Mouse (Mus musculus) kidney, postnatal 14 days (tissue): ENCODE measurements around the gene Cadm4.

ENCODE experiments used
- DNase-seq: peaks from one replicate; pipeline ENCODE4 v3.0.0; 2022; ENCODE audit warnings: mixed read lengths

Gene Cadm4

DNA sequence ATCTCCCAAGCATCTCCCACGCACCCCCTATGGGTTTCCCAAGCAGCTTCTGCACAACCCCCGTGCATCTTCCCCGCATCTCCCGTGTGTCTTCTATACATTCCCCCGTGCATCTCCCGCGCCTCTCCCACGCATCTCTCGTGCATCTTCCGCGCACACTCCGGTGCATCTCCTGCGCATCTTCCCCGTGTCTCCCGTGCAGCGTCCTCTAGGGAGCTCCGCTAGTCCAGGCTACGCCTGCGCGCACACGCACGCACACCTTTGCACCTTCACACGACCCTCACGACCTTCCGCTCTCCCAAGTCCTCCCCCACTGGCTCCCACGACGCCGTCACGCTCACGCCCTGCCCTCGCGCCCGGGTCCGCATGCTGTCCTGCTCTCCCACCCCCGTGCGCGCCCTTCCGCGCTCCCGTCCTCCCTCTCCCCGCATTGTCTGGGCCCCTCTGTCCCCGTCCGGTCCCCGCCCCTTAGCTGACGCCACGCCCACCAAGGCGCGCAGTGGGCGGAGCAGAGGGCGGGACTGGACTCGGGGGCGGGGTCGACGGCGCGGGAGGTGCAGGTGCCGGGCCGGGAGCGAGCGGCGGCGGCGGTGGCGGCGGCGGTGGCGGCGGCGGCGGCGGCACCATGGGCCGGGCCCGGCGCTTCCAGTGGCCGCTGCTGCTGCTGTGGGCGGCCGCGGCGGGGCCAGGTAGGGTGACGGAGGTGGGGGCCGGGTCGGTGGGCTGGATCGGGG lies at the start of gene Cadm4:
Gene Cadm4 (plus strand): TSS at position 550 of the 734 bp plus-strand sequence.
- DNase-seq = peak; percentile 91

DNA sequence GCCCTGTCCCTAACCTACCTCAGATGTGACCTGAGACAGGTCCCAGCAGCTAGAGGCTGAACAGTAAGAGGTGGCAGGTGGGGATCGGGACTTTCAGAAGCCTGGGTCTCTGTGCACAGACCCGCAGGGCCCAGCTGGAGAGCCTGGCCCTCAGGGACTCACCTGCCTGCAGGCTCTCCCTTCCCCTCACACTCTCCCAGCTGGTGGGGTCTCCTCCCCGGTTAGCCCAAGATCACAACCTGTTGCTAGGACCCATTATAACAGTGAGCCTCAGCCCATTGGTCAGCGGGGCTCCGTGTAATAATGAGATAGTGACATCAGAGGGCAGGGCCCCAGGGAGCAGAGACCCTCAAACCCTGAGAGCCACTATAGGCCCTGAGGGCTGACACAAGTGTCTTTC lies 46.5 kb upstream of the Cadm4 start:
- DNase-seq = no peak

DNA sequence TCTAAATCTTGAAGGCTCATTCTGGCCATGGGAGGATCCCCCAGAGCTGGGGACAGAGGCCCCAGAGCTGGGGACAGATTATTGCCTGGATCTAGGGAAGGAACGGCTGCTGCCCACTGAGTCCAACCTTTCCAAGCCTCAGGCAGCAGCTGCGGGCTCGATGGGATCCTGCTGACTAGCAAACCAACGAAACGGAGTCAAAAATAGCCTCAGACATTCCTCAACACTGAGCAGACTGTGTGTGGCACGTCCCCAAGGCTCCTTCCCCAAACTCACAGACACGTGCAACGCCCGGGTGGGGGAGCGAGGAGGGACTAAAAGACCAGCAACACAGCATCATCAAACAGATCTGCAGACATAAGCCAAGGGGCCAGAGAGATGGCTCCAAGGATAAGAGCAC lies 43.8 kb upstream of the Cadm4 start:
- DNase-seq = no peak

DNA sequence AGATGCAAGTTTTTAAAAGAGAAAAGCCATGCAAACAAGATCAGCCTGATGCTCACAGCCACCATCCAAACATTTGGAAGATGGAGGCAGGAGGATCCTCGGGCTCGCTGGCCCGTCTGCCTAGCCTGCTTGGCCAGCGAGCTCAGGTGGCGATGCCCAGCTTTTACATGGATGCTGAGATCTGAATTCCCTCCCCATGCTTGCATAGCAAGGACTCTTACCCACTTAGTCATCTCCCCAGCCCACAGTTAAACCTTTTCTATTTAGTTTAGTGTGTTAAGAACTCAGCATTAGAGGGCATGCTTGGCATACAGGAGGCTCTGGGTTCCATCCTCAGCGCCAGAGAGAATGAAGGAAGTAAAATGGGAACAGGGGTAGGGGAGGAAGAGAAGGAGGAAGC lies 42.6 kb upstream of the Cadm4 start:
- no peak for DNase-seq

DNA sequence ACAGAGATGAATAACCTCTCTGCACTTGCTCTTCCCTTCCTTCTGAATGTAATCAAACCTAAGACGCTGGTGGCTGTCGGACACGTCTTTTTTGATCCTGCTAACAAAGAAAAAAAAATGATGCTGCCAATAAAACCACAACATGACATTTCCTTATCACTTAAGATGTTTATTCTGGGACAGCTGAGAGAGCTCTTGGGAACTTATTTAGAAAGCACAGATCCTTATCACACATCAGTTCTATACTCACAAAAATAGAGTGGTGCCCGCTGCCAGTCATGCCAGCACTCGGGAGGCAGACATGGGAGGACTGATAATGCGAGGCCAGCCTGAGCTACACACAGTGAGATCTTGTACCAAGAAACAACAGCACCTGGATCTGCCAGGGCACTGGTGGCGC lies 41.9 kb upstream of the Cadm4 start:
- no peak for DNase-seq

DNA sequence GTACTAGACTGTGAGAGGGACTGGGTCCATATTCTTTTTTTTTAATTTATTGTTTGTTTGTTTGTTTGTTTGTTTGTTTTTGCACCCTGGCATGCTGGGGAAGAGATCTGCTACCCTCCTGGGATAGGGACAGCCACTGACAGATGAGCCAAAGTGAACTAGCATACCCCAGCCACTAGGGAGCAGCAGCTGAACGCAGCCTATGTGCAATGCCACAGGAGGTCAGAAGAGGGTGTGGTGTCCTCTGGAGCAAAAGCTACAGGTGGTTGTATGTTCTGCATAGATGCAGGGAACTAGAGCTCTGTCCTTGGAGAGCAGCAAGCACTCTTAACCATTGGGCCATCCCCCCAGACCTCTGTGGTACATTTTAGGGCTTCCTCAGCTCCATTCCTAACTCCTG lies 40.0 kb upstream of the Cadm4 start:
- DNase-seq = peak; percentile 73

DNA sequence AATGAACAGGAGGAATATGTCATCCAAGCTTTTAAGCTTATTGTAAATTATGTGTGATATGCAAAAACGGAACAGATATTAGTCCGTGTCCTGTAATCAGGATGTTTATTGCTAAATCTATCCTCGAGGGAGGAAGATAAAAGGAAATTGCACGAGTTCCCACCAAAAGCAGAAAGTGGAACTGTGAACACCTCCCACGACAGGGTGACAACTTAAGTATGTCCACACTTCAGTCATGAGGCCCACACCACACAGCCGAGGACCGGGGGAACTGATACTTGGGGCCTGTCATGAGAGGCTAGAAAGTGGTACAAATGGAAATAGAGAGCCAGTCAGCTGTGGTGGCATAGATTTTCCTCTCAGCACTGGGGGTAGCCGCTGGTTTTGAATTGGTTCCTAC lies 39.5 kb upstream of the Cadm4 start:
- DNase-seq = no peak

DNA sequence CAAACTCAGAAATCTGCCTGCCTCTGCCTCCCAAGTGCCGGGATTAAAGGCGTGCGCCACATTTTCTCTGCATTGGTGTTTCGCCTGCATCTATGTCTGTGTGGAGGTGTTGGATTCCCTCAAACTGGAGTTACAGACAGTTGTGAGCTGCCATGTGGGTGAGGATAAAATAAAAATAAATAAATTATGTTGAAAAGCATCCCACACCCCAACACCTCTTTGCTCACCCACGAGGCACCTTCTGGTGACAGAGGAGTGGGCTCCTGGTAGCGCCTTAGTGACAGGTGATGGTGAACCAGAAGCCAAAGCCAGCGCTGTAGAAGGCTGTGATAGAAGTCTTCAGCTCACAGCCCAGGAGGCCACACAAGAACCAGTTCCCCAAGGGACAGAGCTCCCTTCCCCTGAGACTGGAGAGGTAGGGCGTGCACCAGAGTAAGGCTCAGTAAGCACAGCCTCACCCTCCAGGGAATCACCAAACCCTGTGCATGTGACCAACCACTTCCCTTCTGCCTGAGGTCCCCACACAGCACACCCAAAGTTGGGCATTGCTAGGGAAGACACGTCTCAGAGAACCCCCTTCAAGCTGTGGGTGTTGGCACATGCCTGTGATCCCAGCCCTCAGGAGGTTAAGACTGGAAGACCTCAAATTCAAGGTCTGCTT lies 36.4 kb upstream of the Cadm4 start:
- DNase-seq = no peak

DNA sequence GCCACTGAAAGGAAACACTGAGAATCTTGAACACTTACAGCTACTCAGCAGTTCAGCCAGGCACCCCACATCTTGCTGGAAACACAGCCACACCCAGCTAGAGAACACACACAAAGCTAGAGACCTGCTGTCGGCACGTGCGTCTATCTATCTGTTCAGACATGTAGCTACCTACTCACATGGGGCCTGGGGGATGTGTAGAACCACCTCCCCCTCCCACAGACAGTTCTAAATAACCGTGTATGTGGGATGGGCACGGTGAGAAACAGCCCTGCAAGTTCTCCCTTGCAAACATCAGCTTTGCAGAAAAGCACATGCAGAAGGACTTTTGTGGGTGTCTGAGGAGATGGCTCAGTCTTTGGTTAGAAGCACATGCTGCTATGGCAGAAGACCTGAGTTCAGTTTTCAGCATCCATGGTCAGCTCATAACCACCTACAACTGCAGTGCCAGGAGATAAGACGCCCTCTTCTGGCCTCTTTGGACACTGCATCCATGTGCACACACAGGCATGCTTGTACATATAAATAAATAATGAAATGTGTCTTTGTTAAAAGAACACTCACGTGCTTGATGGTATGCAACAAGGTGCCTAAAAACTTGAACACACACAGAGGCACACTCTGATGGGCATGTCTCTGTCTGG lies 35.0 kb upstream of the Cadm4 start:
- DNase-seq = no peak

DNA sequence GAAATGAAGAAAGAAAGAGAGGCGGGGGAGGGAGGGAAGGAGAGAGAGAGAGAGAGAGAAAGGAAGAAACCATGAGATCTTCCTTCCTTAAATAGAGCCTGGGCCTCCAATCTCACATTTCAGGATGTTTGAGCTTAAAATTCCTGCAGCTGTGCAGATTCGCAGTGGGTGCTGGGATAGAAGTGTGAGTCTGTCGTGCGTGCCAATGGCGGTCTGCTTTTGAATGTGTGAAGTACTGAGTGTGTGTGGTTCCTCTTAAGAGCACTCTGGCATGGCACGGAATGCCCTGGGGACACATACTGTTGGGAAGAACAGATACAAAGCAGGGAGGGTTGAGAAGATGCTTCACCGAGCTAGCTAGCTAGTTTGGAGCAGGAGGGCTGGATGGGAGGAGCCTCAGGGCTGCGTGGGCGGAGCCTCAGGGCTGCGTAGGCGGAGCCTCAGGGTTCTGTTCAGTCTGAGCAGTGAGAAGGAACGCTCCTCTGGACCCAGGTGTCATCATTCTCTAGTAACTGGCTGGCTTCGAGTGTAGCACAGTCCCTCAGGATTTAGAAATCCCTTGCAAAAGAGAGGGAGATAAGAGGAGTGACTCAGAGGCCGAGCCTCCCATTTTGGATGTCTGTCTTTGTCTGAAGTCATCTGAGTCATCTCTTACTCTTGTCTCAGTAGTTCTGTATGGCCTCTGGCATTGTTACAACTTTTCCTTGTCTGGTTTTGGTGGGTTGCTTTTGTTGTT lies 32.9 kb upstream of the Cadm4 start:
- DNase-seq = no peak

DNA sequence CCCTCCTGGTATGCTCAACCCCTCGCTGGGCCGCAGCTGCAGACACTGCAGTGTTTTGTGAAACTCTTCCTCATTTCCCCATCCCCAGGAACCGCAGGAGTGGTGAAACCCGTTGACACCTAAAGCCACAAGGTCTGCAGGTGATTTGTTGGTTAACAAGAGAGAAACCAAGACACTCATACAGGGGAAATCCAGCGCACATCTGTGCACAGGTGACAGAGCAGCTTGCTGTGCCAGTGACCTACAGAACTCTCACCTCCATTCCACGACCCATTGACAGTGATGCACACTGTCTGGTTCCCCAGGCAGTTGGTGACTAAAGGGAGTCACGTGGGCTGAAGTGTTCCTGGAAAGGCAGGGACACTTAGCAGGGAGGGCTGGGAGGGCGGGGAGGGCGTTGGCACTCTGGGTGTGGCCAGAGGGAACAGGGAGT lies 31.2 kb upstream of the Cadm4 start:
- no peak for DNase-seq

DNA sequence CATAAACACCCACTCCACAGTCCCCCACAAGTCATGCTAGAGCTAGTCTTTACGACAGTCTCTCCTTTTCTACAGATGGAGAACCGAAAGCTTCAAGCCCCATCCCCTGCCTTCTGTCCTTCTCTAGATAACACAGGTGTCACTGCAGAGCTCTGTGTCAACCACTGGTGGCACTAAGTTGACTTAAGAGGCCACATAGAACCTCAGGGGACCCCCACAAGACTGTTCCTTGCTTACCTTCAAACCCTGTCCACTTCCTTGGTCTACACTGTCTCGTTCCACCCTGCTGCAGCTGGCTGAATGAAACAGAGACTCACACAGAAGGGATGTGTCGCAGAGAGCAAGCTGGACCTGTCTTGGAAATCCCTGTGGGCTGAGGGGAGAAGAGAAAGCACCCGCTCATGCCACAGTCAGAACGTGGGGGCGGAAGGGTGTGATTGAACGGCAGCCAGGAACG lies 29.9 kb upstream of the Cadm4 start, which contains the start of gene Irgc1:
Gene Irgc1 (minus strand): TSS at position 443 of the 457 bp plus-strand sequence.
- DNase-seq = no peak

DNA sequence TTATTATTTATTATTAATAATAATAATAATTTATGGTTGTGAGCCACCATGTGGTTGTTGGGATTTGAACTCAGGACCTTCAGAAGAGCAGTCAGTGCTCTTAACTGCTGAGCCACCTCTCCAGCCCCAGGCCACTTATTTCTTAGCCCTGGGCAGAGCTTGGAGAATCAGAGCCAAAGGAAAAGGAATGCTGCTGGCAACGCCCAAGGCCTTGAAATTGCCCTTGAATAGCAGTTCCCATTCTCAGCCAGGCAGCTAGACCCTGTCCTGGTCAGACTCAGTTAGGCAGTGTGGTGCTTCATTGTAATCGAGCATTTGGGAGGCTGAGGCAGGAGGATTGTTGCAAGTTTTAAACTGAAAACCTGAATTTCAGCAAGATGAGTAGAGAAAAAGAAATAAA lies 27.6 kb upstream of the Cadm4 start:
- no peak for DNase-seq

DNA sequence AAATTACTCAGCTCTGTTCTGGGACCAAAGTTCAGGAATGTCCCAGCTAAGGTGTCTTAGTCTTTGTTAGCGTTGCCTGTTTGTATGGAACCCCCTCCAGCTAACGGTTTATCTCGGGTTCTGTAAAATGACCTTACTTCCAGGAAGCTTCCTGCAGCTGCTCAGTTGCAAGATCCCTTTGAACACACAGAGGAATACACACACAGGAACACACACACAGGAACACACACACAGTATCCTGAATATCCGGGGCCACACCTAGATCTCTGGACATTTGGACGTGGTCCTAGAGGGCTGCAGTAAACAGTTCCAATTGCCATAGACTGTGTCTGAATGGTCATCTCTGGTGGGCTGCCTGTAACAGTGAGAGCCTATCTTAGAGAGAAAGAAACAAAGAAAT lies 26.1 kb upstream of the Cadm4 start:
- DNase-seq = peak; percentile 44

DNA sequence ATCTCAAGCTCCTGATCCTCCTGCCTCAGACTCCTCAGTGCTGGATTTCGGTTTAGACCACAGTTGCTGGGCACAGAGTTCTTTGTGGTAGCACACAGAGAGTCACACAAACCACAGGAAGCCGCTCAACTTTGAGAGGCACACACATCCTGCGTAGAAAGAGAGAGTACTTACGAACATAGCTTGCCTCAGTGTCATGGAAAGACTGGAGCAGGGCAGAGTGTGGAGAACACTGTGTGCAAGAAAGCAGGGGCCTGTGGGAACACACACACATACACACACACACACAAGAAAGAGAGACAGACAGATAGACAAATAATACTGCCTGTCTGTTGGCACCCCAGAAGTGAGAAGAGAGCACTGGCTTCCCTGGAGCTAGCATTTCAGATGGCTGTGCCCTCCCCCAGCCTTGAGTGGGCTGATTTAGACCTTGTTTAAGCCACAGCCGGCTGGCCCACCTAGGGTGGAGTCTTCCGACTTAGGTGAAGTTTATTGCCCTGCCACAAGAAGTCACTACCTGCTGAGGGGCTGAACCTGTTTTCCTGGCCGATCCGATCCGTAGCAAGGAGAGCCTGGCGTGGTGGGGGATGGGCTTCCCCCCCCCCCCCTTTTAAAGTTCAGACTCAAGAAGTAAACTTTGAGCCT lies 24.0 kb upstream of the Cadm4 start:
- DNase-seq = no peak

DNA sequence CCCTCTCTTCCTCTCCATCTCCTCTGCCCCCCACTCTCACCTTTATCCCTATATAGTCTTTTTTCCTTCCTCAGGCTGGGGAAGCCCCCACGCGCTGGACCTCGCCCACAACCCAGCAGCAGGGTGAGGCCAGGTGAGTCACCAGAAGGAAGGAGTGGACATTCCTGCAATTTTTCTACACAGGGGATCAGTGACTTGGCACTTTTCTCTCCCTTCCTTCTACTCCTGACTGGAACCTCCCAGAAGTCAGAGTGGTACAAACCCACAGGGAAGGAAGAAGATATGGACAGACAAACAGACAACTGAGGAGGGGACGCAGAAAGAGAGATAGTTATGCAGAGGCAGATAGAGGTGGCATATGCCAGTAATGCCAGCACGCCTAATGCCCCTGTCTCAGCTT lies 22.4 kb upstream of the Cadm4 start:
- DNase-seq = no peak

DNA sequence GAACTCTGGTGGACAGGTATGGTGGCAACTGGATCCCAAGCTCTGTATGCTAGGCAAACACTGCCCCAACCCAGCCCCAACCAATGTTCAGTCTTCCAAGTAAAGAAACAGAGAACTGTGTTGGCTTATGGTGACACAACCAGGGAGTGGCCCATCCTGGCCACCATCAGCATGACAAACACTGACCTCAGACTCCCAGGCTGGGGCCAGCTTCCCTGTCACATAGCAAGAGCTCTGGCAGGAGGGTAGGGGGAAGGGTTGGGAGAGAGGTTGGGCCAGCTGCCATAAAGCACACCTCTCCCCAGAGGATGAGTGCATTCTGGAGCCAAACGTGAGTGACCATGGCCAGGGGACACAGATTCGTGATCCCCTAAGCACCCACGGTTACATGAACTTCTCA lies 22.0 kb upstream of the Cadm4 start:
- DNase-seq = peak; percentile 16

DNA sequence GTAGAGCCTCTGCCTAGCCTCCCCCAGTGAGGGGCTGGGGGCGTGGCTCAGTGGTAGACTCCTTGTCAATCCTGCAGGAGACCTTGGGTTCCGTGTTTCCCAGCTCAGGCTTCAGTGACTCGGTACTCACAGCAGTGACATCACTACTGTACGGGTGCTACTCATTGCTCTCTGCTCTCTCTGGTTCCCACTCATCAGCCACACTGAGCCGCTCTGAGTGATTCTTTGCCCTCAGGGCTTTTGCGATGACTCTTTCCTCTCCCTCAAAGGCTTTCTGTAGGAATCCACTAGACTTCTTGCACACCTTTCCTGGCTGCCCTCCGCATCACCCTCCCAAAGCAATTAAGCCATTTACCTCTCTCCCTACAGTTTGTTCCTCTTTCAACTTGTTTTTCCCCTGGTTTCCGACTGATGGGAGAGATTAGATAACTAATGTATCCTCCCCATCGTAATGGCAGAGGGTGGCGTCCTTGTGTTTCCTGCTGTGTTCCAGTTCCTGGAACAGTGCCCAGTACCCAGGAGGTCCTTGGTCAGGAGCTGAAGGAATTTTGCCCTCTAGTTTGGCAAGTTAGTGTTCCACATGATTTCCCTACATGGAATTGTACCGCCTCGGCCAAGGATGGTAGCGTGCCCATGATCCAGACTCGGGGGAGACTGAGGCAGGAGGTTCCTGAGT lies 20.3 kb upstream of the Cadm4 start:
- DNase-seq = peak; percentile 85

DNA sequence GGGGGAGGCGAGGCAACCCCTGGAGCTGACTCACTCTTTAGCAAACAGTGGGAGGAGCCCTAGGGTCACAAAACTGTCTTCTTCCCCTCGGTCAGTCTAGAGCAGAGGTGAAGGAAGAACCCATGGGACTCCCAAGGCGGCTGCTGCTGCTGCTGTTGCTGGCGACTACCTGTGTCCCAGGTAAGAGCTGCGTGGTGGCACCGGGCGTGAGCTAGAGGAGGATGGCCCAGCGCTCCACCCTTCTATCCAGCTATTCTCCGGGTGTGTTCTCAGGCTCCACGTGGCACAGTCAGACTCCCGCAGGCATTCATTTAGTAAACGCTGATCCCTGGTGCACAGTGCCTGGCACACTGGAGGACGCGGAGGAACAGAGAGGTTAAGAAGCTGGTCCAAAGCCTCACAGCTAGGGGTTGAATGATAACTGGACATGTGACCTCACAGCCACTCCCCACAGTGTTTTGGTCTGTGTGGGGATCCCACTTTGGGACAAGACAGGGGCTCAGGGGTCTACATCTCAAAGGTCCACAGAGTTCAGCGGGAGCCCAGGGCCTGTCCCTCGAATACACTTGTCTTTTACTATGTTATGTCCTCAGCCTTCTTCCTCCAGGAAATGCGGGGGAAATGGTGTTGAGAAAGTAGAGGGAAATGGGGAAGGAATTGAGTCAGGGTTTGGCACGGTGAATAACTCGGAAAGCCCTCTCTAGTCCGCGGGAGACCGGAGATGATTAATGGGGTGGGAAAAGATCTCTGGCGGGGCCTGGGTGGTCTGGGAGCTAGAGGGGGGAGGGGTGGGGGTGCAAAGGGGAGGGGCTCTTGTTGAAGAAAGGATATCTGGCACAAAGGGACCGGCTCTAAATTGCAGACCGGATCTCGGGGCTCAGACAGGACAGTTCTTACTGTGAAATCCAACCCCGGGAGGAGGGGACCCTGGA lies 19.2 kb upstream of the Cadm4 start, which contains the start of gene Plaur:
Gene Plaur (plus strand): TSS at position 97 of the 932 bp plus-strand sequence.
- peak; percentile 70 for DNase-seq

DNA sequence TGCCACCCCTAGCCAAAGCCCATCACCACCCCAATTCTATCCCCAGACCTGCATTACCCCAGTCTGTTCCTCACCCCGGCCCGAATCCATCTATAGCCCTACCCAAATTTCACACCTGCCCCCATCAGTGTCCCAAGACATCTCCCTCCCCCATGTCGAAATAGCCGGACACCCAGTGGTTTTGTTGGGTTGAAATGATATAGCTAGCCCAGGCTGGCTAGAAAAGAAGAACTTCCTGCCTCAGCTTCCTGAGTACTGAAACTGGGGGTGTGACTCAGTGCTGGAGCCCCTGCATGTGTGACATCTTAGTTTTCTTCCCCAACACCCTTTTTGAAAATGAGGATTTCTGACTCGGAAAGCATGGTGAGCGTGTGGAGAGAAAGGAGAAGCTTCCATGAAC lies 15.0 kb upstream of the Cadm4 start:
- no peak for DNase-seq

DNA sequence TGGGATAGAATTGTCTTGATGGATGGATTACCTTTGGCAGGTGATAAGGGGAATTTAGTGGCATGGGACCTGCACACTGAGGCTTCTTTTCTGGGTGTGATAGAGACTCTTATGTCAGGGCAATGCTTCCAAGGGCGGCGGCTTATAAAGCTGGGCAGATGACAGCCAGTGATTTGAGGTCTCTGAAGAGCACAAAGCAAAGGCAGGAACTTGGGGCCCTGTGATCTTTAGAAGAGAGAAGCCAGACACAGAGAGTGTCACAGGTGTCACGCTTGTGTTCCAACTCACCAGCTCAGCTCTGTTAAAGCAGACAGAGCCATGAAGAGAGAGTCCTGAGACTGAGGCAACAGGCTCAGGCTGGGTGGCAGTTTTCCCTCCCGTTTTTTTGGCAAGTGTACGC lies 13.9 kb upstream of the Cadm4 start:
- DNase-seq = no peak
